Mouse (Mus musculus) CD4-positive, CD25-positive, alpha-beta regulatory T cell, adult 2 months (primary cell): ENCODE data around the gene Abca4.

ENCODE experiments used
- DNase-seq: peaks from one replicate; pipeline ENCODE4 v3.0.0-alpha.2; 2012; ENCODE audit warnings: low read depth, low spot score

Abca4 gene

GRCm38 (mm10) chr3:122043799-122044547 lies at the start of gene Abca4:
Gene Abca4 (plus strand): TSS chr3:122044443.
- no peak for DNase-seq

- DNase-seq, result no peak
These were observed 49.1 kb upstream of the Abca4 start for GRCm38 (mm10) chr3:121995125-121995524.

GRCm38 (mm10) chr3:121999934-122000333 lies 44.3 kb upstream of the Abca4 start:
- no peak for DNase-seq

GRCm38 (mm10) chr3:122001568-122001967 lies 42.7 kb upstream of the Abca4 start:
- no peak for DNase-seq

- no peak for DNase-seq
These were observed 34.4 kb upstream of the Abca4 start for GRCm38 (mm10) chr3:122009818-122010217.

- DNase-seq, result no peak
These were observed 34.0 kb upstream of the Abca4 start for GRCm38 (mm10) chr3:122010292-122010691.

GRCm38 (mm10) chr3:122012464-122012863 lies 31.8 kb upstream of the Abca4 start:
- no peak for DNase-seq

GRCm38 (mm10) chr3:122018421-122018820 lies 25.8 kb upstream of the Abca4 start:
- DNase-seq, result no peak

GRCm38 (mm10) chr3:122019159-122019558 lies 25.1 kb upstream of the Abca4 start:
- no peak for DNase-seq

GRCm38 (mm10) chr3:122021029-122021652 lies 23.1 kb upstream of the Abca4 start:
- DNase-seq, result no peak

- DNase-seq, result no peak
These were observed 21.9 kb upstream of the Abca4 start for GRCm38 (mm10) chr3:122022355-122022754.

- no peak for DNase-seq
These were observed 17.6 kb upstream of the Abca4 start for GRCm38 (mm10) chr3:122026676-122027075.

GRCm38 (mm10) chr3:122027776-122028175 lies 16.5 kb upstream of the Abca4 start:
- DNase-seq, result no peak

- no peak for DNase-seq
These were observed 10.9 kb upstream of the Abca4 start for GRCm38 (mm10) chr3:122033248-122033837.

- DNase-seq, result no peak
These were observed 10.0 kb upstream of the Abca4 start for GRCm38 (mm10) chr3:122034240-122034639.

GRCm38 (mm10) chr3:122035092-122035491 lies 9.2 kb upstream of the Abca4 start:
- no peak for DNase-seq

- no peak for DNase-seq
These were observed 3.7 kb upstream of the Abca4 start for GRCm38 (mm10) chr3:122040522-122040921.

- no peak for DNase-seq
These were observed 1.1 kb upstream of the Abca4 start for GRCm38 (mm10) chr3:122043102-122043501.

GRCm38 (mm10) chr3:122046187-122046620 lies 2.0 kb downstream of the Abca4 start:
- DNase-seq, result no peak

GRCm38 (mm10) chr3:122047402-122047801 lies 3.2 kb downstream of the Abca4 start:
- DNase-seq, result no peak

- DNase-seq, result no peak
These were observed 3.9 kb downstream of the Abca4 start for GRCm38 (mm10) chr3:122047921-122048861.

- DNase-seq, result no peak
These were observed 4.9 kb downstream of the Abca4 start for GRCm38 (mm10) chr3:122049158-122049557.
